Mouse (Mus musculus) cortical plate, adult 2 months (tissue): ENCODE results near the gene Plk2.
"Not testable (repeated sequence)": the region's sequence is repeated elsewhere in the genome, so short reads cannot be mapped to it uniquely, and the experiment has no call there.

ENCODE experiments used
- CTCF ChIP-seq: fragments of 200-500 bp; IDR thresholded peaks from 2 replicates; pipeline ENCODE4 v1.5.1; 2011; ENCODE audit warnings: mild to moderate bottlenecking, control low read depth, low read length; ENCODE audit not compliant: insufficient read depth; ENCODE audit errors: extremely low read depth
- POLR2A ChIP-seq: fragments of 200-500 bp; IDR thresholded peaks from 2 replicates; pipeline ENCODE4 v1.6.1; 2011; ENCODE audit warnings: mild to moderate bottlenecking, low read length, control low read depth; ENCODE audit not compliant: insufficient read depth; ENCODE audit errors: extremely low read depth

DNA sequence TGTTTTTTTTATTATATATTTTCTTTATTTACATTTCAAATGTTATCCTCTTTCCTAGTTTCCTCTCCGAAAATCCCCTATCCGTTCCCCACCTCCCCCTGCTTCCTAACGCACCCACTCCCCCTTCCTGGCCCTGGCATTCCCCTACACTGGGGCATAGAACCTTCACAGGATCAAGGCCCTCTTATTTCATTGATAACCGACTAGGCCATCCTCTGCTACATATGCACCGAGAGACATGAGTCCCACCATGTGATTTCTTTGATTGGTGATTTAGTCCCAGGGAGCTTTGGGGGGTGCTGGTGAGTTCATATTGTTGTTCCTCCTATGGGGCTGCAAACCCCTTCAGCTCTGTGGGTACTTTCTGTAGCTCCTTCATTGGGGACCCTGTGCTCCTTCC lies 9.8 kb downstream of the Plk2 start:
- not testable (repeated sequence) for TF ChIP-seq POLR2A, CTCF
